Mouse (Mus musculus): Measurements from ENCODE around the gene Vmn2r89.

- no peak for TF ChIP-seq ZNF384 (IDR thresholded peaks at IDR 0.05; ENCODE audit: low read depth, low read length)
- TF ChIP-seq MAFK (IDR thresholded peaks at IDR 0.05; ENCODE audit: insufficient read depth, low read depth, low read length) = no peak
- TF ChIP-seq ZC3H11A (IDR thresholded peaks at IDR 0.05; ENCODE audit: borderline replicate concordance, low read depth, low read length) = no peak
- no peak for TF ChIP-seq HCFC1 (IDR thresholded peaks at IDR 0.05; ENCODE audit: borderline replicate concordance, insufficient read depth, low read length)
These were observed 44.1 kb downstream of the Vmn2r89 start for GRCm38 (mm10) chr14:51495781-51496180.
